Mouse (Mus musculus) brain, embryonic 14.5 days (tissue): ENCODE results near the gene Rpl24. TPM values are rescaled to one million over a fixed set of nuclear protein-coding genes. Genes with fewer than 3 reads are reported as not detected.

Experiments
- DNase-seq: peaks from one replicate; pipeline ENCODE4 v3.0.0-alpha.2; 2011; ENCODE audit warnings: low read depth
- CTCF ChIP-seq: fragments of 200-500 bp; IDR thresholded peaks from 2 replicates; pipeline ENCODE4 v1.5.1; 2012; ENCODE audit warnings: inconsistent platforms, mild to moderate bottlenecking, moderate library complexity, borderline replicate concordance; ENCODE audit not compliant: insufficient read depth, insufficient read length; ENCODE audit errors: extremely low read depth
- POLR2A ChIP-seq: fragments of 200-500 bp; IDR thresholded peaks from 2 replicates; pipeline ENCODE4 v1.6.1; 2012; ENCODE audit warnings: mild to moderate bottlenecking, inconsistent platforms, borderline replicate concordance; ENCODE audit not compliant: poor library complexity, insufficient read depth, insufficient read length, severe bottlenecking; ENCODE audit errors: extremely low read depth
- polyA plus RNA-seq: library from polyadenylated mRNA; depleted of rRNA; stranded (reverse); fragments of >200 nt; gene quantifications from 2 replicates; pipeline ENCODE4 v1.2.3, GENCODE M21; 2012; rRNA removed

Gene Rpl24
- polyA plus RNA-seq, 1 experiment = 561 TPM

DNA sequence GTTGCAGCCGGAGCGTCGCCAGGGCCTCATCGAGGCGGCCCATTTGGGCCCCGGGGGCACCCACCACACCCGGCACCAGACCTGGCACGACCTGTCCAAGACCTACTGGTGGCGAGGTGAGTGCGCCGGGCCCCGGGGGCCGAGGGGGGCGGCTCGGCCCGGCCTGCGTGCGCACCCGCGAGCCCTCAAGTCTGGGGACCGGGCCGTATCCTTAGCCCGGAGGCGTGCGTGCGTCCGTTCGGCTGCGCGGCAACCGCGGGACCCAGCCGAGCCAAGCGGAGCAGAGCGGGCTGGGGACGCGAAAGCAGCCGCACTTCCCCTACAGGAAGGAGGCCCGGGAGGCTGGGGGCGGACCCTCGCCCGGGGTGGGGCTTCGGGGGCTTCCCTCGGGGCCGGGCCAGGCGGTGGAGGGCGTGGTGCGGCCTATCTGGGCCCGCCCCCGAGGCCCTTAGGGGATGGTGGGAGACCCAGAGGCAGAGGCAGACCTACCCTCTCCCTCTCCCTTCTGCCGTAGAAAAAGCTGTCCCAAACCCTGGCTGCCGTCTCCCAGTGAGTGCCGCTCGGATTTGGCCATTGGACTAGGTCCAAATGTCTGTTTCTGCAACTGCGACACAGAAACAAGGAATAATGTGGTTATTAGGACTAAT lies 8.3 kb downstream of the Rpl24 start:
- DNase-seq = peak; percentile 92
- TF ChIP-seq POLR2A (no peak), CTCF (no peak)

DNA sequence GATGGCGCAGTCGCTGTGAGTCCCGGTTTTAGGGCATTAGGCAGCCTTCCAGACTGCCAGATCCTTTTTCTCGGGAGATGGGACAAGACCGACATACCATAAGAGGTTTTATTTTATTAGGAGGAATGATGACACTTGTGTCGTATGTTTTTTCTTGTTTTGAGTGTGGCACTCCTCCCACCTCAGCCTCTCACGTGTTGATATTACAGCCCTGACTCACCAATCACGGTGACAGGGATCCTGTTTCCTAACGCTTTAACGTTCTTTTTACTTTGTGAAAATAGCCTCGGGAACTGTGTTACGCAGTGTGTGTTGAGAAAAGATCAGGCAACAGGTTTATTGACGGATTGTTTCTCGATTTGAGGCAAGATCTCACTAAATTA lies 8.8 kb downstream of the Rpl24 start:
- DNase-seq = no peak
- TF ChIP-seq CTCF (no peak), POLR2A (no peak)

DNA sequence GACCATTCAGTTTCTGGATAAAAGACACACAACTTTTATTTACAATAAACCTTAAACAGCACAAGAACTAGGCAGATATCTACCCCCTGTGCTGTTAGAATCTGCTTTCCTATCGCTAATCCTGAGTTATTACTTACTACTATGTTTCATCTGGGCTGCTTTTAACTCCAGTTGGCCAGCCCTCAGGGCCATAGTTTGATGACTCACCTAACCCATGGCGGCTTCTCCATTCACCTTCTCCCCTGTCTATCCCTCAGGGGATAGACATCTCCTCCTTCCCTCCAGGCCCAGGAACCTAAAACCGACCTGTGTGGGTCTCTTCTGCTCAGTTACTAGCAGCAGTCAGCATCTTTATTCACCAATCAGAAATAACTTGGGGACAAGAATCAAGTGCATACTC lies 19.9 kb downstream of the Rpl24 start:
- TF ChIP-seq POLR2A (no peak), CTCF (no peak)
- DNase-seq = no peak

DNA sequence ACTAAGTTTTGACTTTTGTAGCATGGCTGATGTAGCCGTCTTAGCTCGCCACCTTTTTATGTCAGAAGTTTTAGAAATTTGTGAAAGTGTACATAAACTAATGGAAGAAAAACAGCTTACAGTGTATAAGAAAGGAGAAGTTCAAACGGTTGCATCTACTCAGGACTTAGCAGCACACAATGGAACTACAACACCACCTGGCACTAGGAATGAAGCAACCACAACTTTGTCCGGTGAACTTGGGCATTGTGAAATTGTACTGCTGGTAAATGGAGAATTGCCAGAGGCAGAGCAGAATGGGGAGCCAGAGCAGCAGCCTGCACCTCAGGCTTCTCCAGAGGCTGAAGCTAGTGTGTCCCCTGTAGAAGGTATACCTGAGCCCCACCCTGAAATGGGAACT lies 24.2 kb downstream of the Rpl24 start:
- TF ChIP-seq CTCF (no peak), POLR2A (no peak)
- DNase-seq = no peak

DNA sequence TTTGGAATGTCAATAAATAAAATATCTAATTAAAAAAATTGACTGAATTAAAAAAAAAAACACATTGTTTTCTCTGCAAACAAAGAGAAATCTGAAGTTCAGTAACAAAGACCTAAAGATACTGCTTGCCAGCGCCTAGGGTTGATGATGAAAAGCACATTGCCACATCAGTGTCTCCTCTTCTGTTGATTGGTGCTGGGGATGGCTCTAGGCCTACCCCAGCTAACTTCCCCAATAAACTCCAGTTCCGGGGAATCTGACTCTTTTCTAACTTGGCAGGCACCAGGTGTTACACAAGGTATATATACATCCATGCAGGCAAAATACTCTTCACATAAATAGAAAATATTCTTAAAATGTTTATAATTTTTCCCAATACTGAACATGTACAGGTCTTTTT lies 28.2 kb downstream of the Rpl24 start:
- DNase-seq = no peak
- TF ChIP-seq POLR2A = no peak
- no peak for TF ChIP-seq CTCF

DNA sequence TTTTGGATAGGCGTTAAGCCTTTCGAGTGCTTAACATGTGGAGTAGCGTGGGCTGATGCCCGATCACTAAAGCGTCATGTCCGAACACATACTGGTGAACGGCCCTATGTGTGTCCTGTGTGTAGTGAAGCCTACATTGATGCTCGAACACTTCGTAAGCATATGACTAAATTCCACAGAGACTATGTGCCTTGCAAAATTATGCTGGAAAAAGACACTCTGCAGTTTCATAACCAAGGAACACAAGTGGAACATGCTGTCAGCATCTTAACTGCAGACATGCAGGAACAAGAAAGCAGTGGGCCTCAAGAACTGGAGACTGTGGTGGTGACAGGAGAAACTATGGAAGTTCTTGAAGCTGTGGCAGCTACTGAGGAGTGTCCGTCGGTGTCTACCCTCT lies 40.7 kb downstream of the Rpl24 start:
- no peak for DNase-seq
- TF ChIP-seq POLR2A (no peak), CTCF (no peak)

DNA sequence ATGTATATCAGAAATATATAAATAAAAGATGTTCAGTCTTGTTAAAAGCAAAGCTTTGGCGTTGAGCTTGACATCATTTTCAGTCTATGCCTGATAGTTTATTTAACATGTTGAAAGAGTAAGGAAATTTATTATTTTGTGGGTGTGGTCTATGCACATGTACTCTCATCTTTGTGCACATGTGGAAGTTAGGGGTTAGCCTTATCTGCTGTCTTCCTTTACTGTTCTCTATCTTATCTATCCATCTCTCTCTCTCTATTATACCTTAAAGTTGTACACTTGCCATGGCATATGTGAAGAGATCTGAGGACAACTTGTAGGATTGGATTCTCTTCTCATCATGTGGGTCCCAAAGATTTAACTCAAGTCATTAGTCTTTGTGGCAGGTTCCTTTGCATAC lies 42.8 kb downstream of the Rpl24 start:
- no peak for DNase-seq
- TF ChIP-seq POLR2A (no peak), CTCF (no peak)

DNA sequence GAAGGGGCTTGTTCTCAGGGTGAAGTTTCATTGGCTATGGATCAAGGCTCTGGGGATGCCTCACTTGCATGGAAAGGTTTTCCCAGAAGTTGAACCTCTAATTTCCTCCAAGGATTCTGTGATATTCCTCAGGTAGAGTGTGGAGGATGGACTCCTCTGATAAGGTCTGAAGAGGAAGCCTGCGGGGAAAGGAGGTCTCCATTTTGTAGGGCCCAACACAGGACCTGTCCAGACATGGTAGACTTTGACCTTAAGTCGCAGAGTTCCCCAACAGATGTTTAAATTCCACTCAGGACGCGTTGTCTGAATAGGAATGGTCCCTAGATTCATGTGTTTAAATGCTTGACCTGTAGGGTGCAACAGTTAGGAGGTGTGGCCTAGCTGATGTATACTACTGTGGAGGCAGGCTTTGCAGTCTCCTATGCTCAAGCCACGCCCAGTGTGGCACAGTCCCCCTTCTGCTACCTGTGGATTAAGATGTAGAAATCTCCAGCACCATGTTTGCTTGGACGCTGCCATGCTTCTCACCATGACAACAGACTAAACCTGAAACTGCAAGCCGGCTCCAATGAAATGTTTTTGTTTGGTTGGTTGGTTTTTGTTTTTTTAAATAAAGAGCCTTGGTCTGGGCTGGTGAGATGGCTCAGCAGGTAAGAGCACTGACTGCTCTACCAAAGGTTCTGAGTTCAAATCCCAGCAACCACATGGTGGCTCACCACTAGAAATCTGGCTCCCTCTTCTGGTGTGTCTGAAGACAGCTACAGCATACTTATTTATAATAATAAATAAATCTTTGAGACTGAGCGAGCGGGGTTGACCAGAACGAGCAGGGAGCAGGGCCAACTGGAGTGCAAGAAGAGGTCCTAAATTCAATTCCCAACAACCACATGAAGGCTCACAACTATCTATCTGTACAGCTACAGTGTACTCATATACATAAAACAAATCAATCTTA lies 47.0 kb downstream of the Rpl24 start:
- DNase-seq = no peak
- no peak for TF ChIP-seq POLR2A
- TF ChIP-seq CTCF = no peak

DNA sequence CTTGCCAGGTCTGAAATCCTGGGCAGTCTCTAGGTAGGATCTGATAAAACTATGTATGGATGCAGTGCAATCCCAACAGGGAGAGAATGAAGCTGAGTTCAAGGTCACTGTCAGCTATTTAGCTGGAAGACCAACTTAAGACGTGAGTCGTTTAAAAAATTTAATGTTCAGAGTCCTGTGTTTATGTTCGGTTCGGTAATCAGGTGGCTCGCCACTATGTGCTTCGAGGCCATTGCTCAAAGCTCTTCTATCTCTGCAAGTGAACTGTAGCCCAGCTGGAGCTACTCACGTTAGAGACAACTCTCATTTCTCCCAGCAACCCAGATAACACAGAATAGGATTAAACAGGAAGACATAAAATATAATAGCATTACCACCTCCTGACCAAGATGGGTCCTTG lies 48.0 kb downstream of the Rpl24 start:
- no peak for DNase-seq
- TF ChIP-seq CTCF (no peak), POLR2A (no peak)

DNA sequence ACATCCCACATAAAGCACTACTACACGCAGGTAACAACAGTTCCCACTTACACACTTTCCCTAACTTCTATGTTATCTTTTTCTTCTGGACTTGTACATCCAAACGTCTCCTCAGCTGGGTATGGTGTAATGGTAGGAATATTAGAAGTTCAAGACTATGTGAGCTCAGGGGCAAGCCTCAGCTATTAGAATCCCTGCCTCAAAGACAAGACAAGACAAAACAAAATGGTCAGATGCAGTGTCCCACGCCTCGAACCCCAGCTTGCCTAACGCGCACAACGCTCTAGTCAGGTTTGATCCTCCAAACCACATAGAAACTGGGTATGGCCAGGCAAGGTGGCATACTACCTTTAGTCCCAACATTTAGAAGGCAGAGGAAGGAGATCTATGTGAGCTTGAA lies 53.6 kb downstream of the Rpl24 start:
- no peak for DNase-seq
- TF ChIP-seq POLR2A (no peak), CTCF (no peak)

Other genes starting within 250 kb of the Rpl24 start
- 2.5 and 2.7 TPM in 2 replicates for gene Nfkbiz, start 127.4 kb upstream of the Rpl24 start, polyA plus RNA-seq
- 2.7 and 3.5 TPM in 2 replicates for gene Nxpe3, start 71.0 kb upstream of the Rpl24 start, polyA plus RNA-seq
- 7.5 and 11.5 TPM in 2 replicates for gene Cep97, start 31.4 kb upstream of the Rpl24 start, polyA plus RNA-seq
- gene Zbtb11, start 7.6 kb downstream of the Rpl24 start, polyA plus RNA-seq = 11.3 and 15.1 TPM in 2 replicates
- gene Pcnp, start 63.5 kb downstream of the Rpl24 start, polyA plus RNA-seq = 73.9 and 88.9 TPM in 2 replicates
- 7.8 and 8.2 TPM in 2 replicates for gene Trmt10c, start 71.5 kb downstream of the Rpl24 start, polyA plus RNA-seq
- gene Senp7, start 82.1 kb downstream of the Rpl24 start, polyA plus RNA-seq = 40.7 and 45.1 TPM in 2 replicates
- 0.90 and 1.2 TPM in 2 replicates for gene Impg2, start 238.0 kb downstream of the Rpl24 start, polyA plus RNA-seq